ENCODE assay signal across 9 mouse cellular contexts in genomic region chr13:21401636-21402286, GRCm38 (mm10). TPM values are rescaled to one million over a fixed set of nuclear protein-coding genes. Genes with fewer than 3 reads are reported as not detected.
DNase-seq lines count a peak whose midpoint lies in the region; ATAC-seq and TF ChIP-seq lines count a peak whose summit lies in the region.
"Had no signal": no experiment of that assay in that cellular context is flagged by ENCODE, and none has a peak within 500 bp of the region (broad histone marks: within the 10 kb centered on the region; RNA-seq: fewer than 3 reads in every experiment).

No protein-coding gene starts in this region.

- no peaks in the 10 kb centered on the region for H3K9me3 ChIP-seq in lung, embryonic 14.5 days (ENCODE audit: low read depth, low read length)
- H3K9me3 ChIP-seq in hindbrain, embryonic 14.5 days (ENCODE audit: control insufficient read depth, low read length) = no peaks in the 10 kb centered on the region
- H3K9me3 ChIP-seq in midbrain, embryonic 15.5 days = no peaks in the 10 kb centered on the region

- peaks cover 19% of the 10 kb centered on the region for H3K36me3 ChIP-seq in lung, embryonic 14.5 days (ENCODE audit: insufficient read depth)
- peaks cover 10% of the 10 kb centered on the region for H3K36me3 ChIP-seq in hindbrain, embryonic 14.5 days (replicated peaks; ENCODE audit: control insufficient read depth, insufficient read depth)
- no peaks in the 10 kb centered on the region for H3K36me3 ChIP-seq in midbrain, embryonic 15.5 days (replicated peaks)

- H3K4me3 ChIP-seq in lung, embryonic 14.5 days (ENCODE audit: low read depth, low read length) = peak overlapping the region; percentile 79
- H3K4me3 ChIP-seq in cortical plate, adult 2 months (ENCODE audit: insufficient read depth, low read length) = peak overlapping the region; percentile 100
- peak overlapping the region; percentile 84 for H3K4me3 ChIP-seq in hindbrain, embryonic 14.5 days (replicated peaks; ENCODE audit: low read length)
- H3K4me3 ChIP-seq in midbrain, embryonic 15.5 days = peak overlapping the region; percentile 70

- WGBS in lung, embryonic 14.5 days = 5% methylated on average over 12 of the region's 12 CpGs
- 19% methylated on average over 12 of the region's 12 CpGs for WGBS in hindbrain, embryonic 14.5 days
- WGBS in midbrain, embryonic 15.5 days = 12% methylated on average over 12 of the region's 12 CpGs

- no peaks in the 10 kb centered on the region for H3K27me3 ChIP-seq in lung, embryonic 14.5 days (ENCODE audit: insufficient read depth, low read length)
- no peaks in the 10 kb centered on the region for H3K27me3 ChIP-seq in hindbrain, embryonic 14.5 days (ENCODE audit: control insufficient read depth, insufficient read depth, low read length)
- peaks cover 3% of the 10 kb centered on the region; the same call in 1 of the 2 replicates for H3K27me3 ChIP-seq in midbrain, embryonic 15.5 days (replicated peaks)

- peak overlapping the region; percentile 76 for H3K4me2 ChIP-seq in lung, embryonic 14.5 days
- H3K4me2 ChIP-seq in hindbrain, embryonic 14.5 days (replicated peaks) = peak overlapping the region; percentile 91
- H3K4me2 ChIP-seq in midbrain, embryonic 15.5 days = peak overlapping the region; percentile 64

- no peak for TF ChIP-seq CTCF in lung, embryonic 14.5 days (IDR thresholded peaks at IDR 0.05; ENCODE audit: low read depth)
- TF ChIP-seq CTCF in cortical plate, adult 2 months (IDR thresholded peaks at IDR 0.05; ENCODE audit: extremely low read depth, insufficient read depth, low read length) = no peak

- peak; percentile 33; the same call in 1 of the 2 replicates for ATAC-seq in lung, embryonic 14.5 days (ENCODE audit: insufficient read depth)
- ATAC-seq in hindbrain, embryonic 14.5 days (ENCODE audit: low FRiP score) = peak; percentile 11; the same call in 1 of the 2 replicates
- peak; percentile 65; the same call in 1 of the 2 replicates for ATAC-seq in midbrain, embryonic 15.5 days (replicated peaks)
- no peak for ATAC-seq in cerebellum, adult (ENCODE audit: insufficient number of reproducible peaks, low FRiP score, low TSS enrichment)

- 0 out of 2 replicates have a peak, but pooled peaks cover 5% of the 10 kb centered on the region for H3K4me1 ChIP-seq in lung, embryonic 14.5 days (ENCODE audit: insufficient read depth)
- peaks cover 6% of the 10 kb centered on the region for H3K4me1 ChIP-seq in cortical plate, adult 2 months (ENCODE audit: control insufficient read depth, insufficient read depth, low read length)
- peaks cover 16% of the 10 kb centered on the region for H3K4me1 ChIP-seq in hindbrain, embryonic 14.5 days (replicated peaks; ENCODE audit: control insufficient read depth, insufficient read depth, low read length)
- peaks cover 34% of the 10 kb centered on the region for H3K4me1 ChIP-seq in midbrain, embryonic 15.5 days

- DNase-seq in lung, embryonic 14.5 days = peak; percentile 51
- no peak for DNase-seq in lung, postnatal 10 days
- no peak for DNase-seq in hindbrain, embryonic 14.5 days (ENCODE audit: low spot score)
- DNase-seq in cerebellum, postnatal 25 days = no peak
- no peak for DNase-seq in B cell, adult 2 months

- peak overlapping the region; percentile 93 for H3K9ac ChIP-seq in lung, embryonic 14.5 days
- peak overlapping the region; percentile 83 for H3K9ac ChIP-seq in hindbrain, embryonic 14.5 days
- peak overlapping the region; percentile 71 for H3K9ac ChIP-seq in midbrain, embryonic 15.5 days

- peak overlapping the region; percentile 77 for H3K27ac ChIP-seq in lung, embryonic 14.5 days (ENCODE audit: low read depth)
- 0 out of 2 replicates have a peak overlapping the region, but pooled peaks have one; percentile 59 for H3K27ac ChIP-seq in cortical plate, adult 2 months (ENCODE audit: insufficient read depth, low read length)
- peak overlapping the region; percentile 48; the same call in 1 of the 2 replicates for H3K27ac ChIP-seq in hindbrain, embryonic 14.5 days
- peak overlapping the region; percentile 78 for H3K27ac ChIP-seq in midbrain, embryonic 15.5 days

- no peak for TF ChIP-seq POLR2A in cortical plate, adult 2 months (IDR thresholded peaks at IDR 0.05; ENCODE audit: extremely low read depth, insufficient read depth, low read length)

RNA-seq across cellular contexts. Expression of gene Zkscan3, which starts 0.8 kb away (rescaled TPM):
- 73.2 and 78.0 TPM in 2 replicates for polyA plus RNA-seq in lung, embryonic 14.5 days (2014; fragmentation: Nextera tagmentation; extraction: Ambion mirVana)
- polyA plus RNA-seq in cortical plate, adult 2 months (2012; rRNA removed) = 46.5 and 48.1 TPM in 2 replicates
- 55.8 and 59.7 TPM in 2 replicates for polyA plus RNA-seq in hindbrain, embryonic 14.5 days (2014; fragmentation: Nextera tagmentation; extraction: Ambion mirVana)
- polyA plus RNA-seq in midbrain, embryonic 15.5 days (2015; fragmentation: Nextera tagmentation; extraction: Ambion mirVana) = 71.4 and 75.9 TPM in 2 replicates

RNA-seq across cellular contexts. Expression of gene Pgbd1, which starts 39.1 kb away (rescaled TPM):
- 2.3 and 2.6 TPM in 2 replicates for polyA plus RNA-seq in lung, embryonic 14.5 days (2014; fragmentation: Nextera tagmentation; extraction: Ambion mirVana)
- polyA plus RNA-seq in cortical plate, adult 2 months (2012; rRNA removed) = 2.3 and 3.1 TPM in 2 replicates
- polyA plus RNA-seq in hindbrain, embryonic 14.5 days (2014; fragmentation: Nextera tagmentation; extraction: Ambion mirVana) = 3.3 and 3.7 TPM in 2 replicates
- polyA plus RNA-seq in midbrain, embryonic 15.5 days (2015; fragmentation: Nextera tagmentation; extraction: Ambion mirVana) = 4.0 and 5.1 TPM in 2 replicates

RNA-seq across cellular contexts. Expression of gene Zscan12, which starts 39.1 kb away (rescaled TPM):
- 14.1 and 14.3 TPM in 2 replicates for polyA plus RNA-seq in lung, embryonic 14.5 days (2014; fragmentation: Nextera tagmentation; extraction: Ambion mirVana)
- polyA plus RNA-seq in cortical plate, adult 2 months (2012; rRNA removed) = 5.7 and 6.3 TPM in 2 replicates
- polyA plus RNA-seq in hindbrain, embryonic 14.5 days (2014; fragmentation: Nextera tagmentation; extraction: Ambion mirVana) = 11.6 and 12.5 TPM in 2 replicates
- polyA plus RNA-seq in midbrain, embryonic 15.5 days (2015; fragmentation: Nextera tagmentation; extraction: Ambion mirVana) = 12.2 and 13.0 TPM in 2 replicates

RNA-seq across cellular contexts. Expression of gene Zscan26, which starts 51.8 kb away (rescaled TPM):
- 26.6 and 27.6 TPM in 2 replicates for polyA plus RNA-seq in lung, embryonic 14.5 days (2014; fragmentation: Nextera tagmentation; extraction: Ambion mirVana)
- 66.4 and 70.2 TPM in 2 replicates for polyA plus RNA-seq in cortical plate, adult 2 months (2012; rRNA removed)
- polyA plus RNA-seq in hindbrain, embryonic 14.5 days (2014; fragmentation: Nextera tagmentation; extraction: Ambion mirVana) = 14.1 and 17.4 TPM in 2 replicates
- 21.9 and 26.3 TPM in 2 replicates for polyA plus RNA-seq in midbrain, embryonic 15.5 days (2015; fragmentation: Nextera tagmentation; extraction: Ambion mirVana)

RNA-seq across cellular contexts. Expression of gene Olfr1367, which starts 55.1 kb away (rescaled TPM):
- not detected in 2 replicates for polyA plus RNA-seq in lung, embryonic 14.5 days (2014; fragmentation: Nextera tagmentation; extraction: Ambion mirVana)
- polyA plus RNA-seq in cortical plate, adult 2 months (2012; rRNA removed) = not detected in 2 replicates
- polyA plus RNA-seq in hindbrain, embryonic 14.5 days (2014; fragmentation: Nextera tagmentation; extraction: Ambion mirVana) = not detected in 2 replicates
- polyA plus RNA-seq in midbrain, embryonic 15.5 days (2015; fragmentation: Nextera tagmentation; extraction: Ambion mirVana) = not detected in 2 replicates
- polyA plus RNA-seq: gonadal fat pad, adult 2 months had no signal
